Mouse (Mus musculus) liver, postnatal 0 days (tissue): Measurements from ENCODE around the gene Tesc.

Source experiments
- CTCF ChIP-seq: sonication (generic); IDR thresholded peaks from 2 replicates; pipeline ENCODE4 v1.5.1; 2016; ENCODE audit warnings: antibody characterized with exemption, low read depth
- EP300 ChIP-seq: IDR thresholded peaks from 2 replicates; pipeline ENCODE4 v1.6.1; 2016; ENCODE audit warnings: antibody characterized with exemption, low read depth, mild to moderate bottlenecking

DNA sequence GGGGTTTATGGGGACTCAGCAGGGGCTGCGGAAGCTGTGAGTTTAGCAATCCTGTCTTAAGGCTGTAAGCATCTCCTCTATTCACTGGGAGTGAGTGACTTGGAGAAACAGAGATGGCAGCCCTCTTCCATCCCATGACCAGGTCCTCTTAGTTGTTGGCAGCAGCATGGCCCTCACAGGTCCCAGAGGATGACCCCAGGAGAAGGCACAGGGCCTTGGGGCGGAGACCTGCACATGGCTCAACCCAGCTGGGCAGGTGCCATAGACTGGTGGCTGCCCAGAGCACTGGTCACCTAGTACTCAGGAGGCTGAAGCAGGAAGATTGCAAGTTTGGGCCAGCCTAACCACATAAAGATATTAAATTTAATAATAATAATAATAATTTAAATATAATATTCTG, 11.9 kb upstream of the Tesc start:
- no peak for TF ChIP-seq CTCF
- TF ChIP-seq EP300, result no peak
